In the genomic region with DNA sequence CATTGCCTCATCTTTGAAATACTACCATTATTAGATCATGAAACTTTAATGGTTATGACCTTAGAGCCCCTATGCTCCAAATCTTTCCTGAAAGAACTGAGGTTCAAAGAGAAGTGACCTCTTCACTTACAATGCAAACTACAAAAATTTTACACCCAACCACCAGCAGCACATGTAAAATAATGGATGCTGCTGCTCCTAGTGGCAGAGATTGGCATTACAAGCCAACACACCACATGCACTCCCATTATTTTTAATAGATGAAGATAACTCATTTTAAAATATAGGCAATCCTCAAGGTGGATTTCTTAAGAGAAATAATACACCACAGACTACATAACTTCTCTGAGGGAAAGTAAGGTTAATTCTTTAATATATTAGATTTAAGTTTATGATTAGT, we compare ENCODE assay signal across 8 mouse cellular contexts. TPM values are rescaled to one million over a fixed set of nuclear protein-coding genes. Genes with fewer than 3 reads are reported as not detected.
DNase-seq lines count a peak whose midpoint lies in the region; ATAC-seq and TF ChIP-seq lines count a peak whose summit lies in the region.

No protein-coding gene starts in this region.

- TF ChIP-seq CTCF in Patski (IDR thresholded peaks at IDR 0.05), result peak; percentile 84

- H3K27ac ChIP-seq in hindbrain, embryonic 11.5 days (ENCODE audit: low read depth, low read length), result no peak overlapping the region
- no peak overlapping the region for H3K27ac ChIP-seq in hindbrain, embryonic 12.5 days

- CTCF ChIA-PET in Patski (lab: Charles Lee), result interaction anchor here (0.9 to 1.6 kb wide), 2 partner anchors 260 to 270 kb away, joined by 3 to 4 read pairs; no protein-coding TSS in a partner anchor

- no peaks in the 10 kb centered on the region for H3K27me3 ChIP-seq in hindbrain, embryonic 11.5 days (ENCODE audit: control insufficient read depth, insufficient read depth, low read length)
- H3K27me3 ChIP-seq in hindbrain, embryonic 12.5 days, result no peaks in the 10 kb centered on the region
- peaks cover 38% of the 10 kb centered on the region for H3K27me3 ChIP-seq in Patski

- DNase-seq in hindbrain, embryonic 11.5 days (ENCODE audit: low spot score), result peak; percentile 50
- peak; percentile 39 for DNase-seq in 416B (ENCODE audit: low read depth)
- peak; percentile 6 for DNase-seq in Patski (ENCODE audit: low read depth, low spot score)
- DNase-seq in cerebellum, postnatal 25 days, result peak; percentile 68 to 80
- DNase-seq in kidney, postnatal 36 days, result peak; percentile 51 to 82
- DNase-seq in mesoderm, embryonic 11.5 days (ENCODE audit: low read depth, low spot score), result peak; percentile 38

- H3K9me3 ChIP-seq in hindbrain, embryonic 11.5 days (ENCODE audit: control insufficient read depth, low read length), result no peaks in the 10 kb centered on the region
- peaks cover 10% of the 10 kb centered on the region; the same call in 1 of the 2 replicates for H3K9me3 ChIP-seq in hindbrain, embryonic 12.5 days (replicated peaks)

- H3K4me2 ChIP-seq in hindbrain, embryonic 11.5 days (replicated peaks; ENCODE audit: low read depth, low read length), result no peak overlapping the region
- no peak overlapping the region for H3K4me2 ChIP-seq in hindbrain, embryonic 12.5 days (replicated peaks)

- no peak overlapping the region for H3K9ac ChIP-seq in hindbrain, embryonic 11.5 days (ENCODE audit: low read depth, low read length)
- no peak overlapping the region for H3K9ac ChIP-seq in hindbrain, embryonic 12.5 days

- H3K4me3 ChIP-seq in hindbrain, embryonic 11.5 days (ENCODE audit: low read depth, low read length), result no peak overlapping the region
- no peak overlapping the region for H3K4me3 ChIP-seq in hindbrain, embryonic 12.5 days

- ATAC-seq in hindbrain, embryonic 11.5 days (ENCODE audit: low FRiP score), result no peak
- ATAC-seq in hindbrain, embryonic 12.5 days (ENCODE audit: low FRiP score), result no peak
- ATAC-seq in Patski, result no peak
- ATAC-seq in inflammation-experienced regulatory T-cells, adult 6 months, result no peak

- no peaks in the 10 kb centered on the region for H3K36me3 ChIP-seq in hindbrain, embryonic 11.5 days (ENCODE audit: control insufficient read depth, insufficient read depth, low read length)
- no peaks in the 10 kb centered on the region for H3K36me3 ChIP-seq in hindbrain, embryonic 12.5 days

- in situ Hi-C loops in Patski (cut with MboI; ENCODE audit: low pct_unique_long_range_greater_than_20kb), result loop anchor here (25.0 kb wide), 1 partner anchor 478 kb away; no protein-coding TSS in a partner anchor

- POLR2A ChIA-PET in Patski (lab: Charles Lee), result no interaction called here

- no peaks in the 10 kb centered on the region for H3K4me1 ChIP-seq in hindbrain, embryonic 11.5 days (replicated peaks; ENCODE audit: control insufficient read depth, insufficient read depth, low read length)
- H3K4me1 ChIP-seq in hindbrain, embryonic 12.5 days, result no peaks in the 10 kb centered on the region

RNA-seq across cellular contexts. Expression of a gene that starts 31.2 kb away (rescaled TPM):
- polyA plus RNA-seq in hindbrain, embryonic 11.5 days (2014; fragmentation: Nextera tagmentation; extraction: Ambion mirVana), result 16.9 and 17.0 TPM in 2 replicates
- 14.6 and 19.4 TPM in 2 replicates for polyA plus RNA-seq in hindbrain, embryonic 12.5 days (2016; fragmentation: Nextera tagmentation; extraction: Ambion mirVana)
- polyA plus RNA-seq in Patski (2021), result 60.5 TPM
- polyA plus RNA-seq in inflammation-experienced regulatory T-cells, adult 6 months (2017; shearing (Covaris generic)), result 10 to 100 TPM in 2 of 3 experiments, 1 to 10 TPM in 1; 8.9 to 12.3 (median 10.5) TPM

RNA-seq across cellular contexts. Expression of a gene that starts 43.4 kb away (rescaled TPM):
- polyA plus RNA-seq in hindbrain, embryonic 11.5 days (2014; fragmentation: Nextera tagmentation; extraction: Ambion mirVana), result 1.3 and 1.7 TPM in 2 replicates
- polyA plus RNA-seq in hindbrain, embryonic 12.5 days (2016; fragmentation: Nextera tagmentation; extraction: Ambion mirVana), result 2.5 and 3.7 TPM in 2 replicates
- polyA plus RNA-seq in Patski (2021), result 0.19 TPM
- under 1 TPM in 1 of 3 experiments, not detected in 2; 0.19 TPM for polyA plus RNA-seq in inflammation-experienced regulatory T-cells, adult 6 months (2017; shearing (Covaris generic))

Comparison
In these comparisons a context has a peak if more than half of its experiments do, and no peak if none do; other contexts are left out.
1. DNase-seq: peak in every context shown above with its lines; median percentile 74 in cerebellum, postnatal 25 days; 66 in kidney, postnatal 36 days; 50 in hindbrain, embryonic 11.5 days; 39 in 416B; 38 in mesoderm, embryonic 11.5 days; 6 in Patski.